Mouse (Mus musculus) embryonic facial prominence, embryonic 15.5 days (tissue): Measurements from ENCODE around the gene Hipk2. TPM values are rescaled to one million over a fixed set of nuclear protein-coding genes. Genes with fewer than 3 reads are reported as not detected.

ENCODE experiments used
- ATAC-seq: fragments of 200-750 bp; cut with Nextera tagmentation; 2 replicates; pipeline ENCODE4 v1.8.0; 2017; ENCODE audit warnings: low read depth, moderate TSS enrichment; ENCODE audit not compliant: insufficient number of reproducible peaks, low FRiP score, low TSS enrichment
- H3K27ac ChIP-seq: fragments of 300-500 bp; sonication (generic); replicated peaks from 2 replicates; pipeline ENCODE4 v1.5.1; 2015; ENCODE audit warnings: mild to moderate bottlenecking, inconsistent platforms
- H3K27me3 ChIP-seq: fragments of 300-500 bp; sonication (generic); 2 replicates; pipeline ENCODE4 v1.6.1; 2015; ENCODE audit warnings: inconsistent platforms
- H3K36me3 ChIP-seq: fragments of 300-500 bp; sonication (generic); 2 replicates; pipeline ENCODE4 v1.6.1; 2015; ENCODE audit warnings: mild to moderate bottlenecking, inconsistent platforms
- H3K4me1 ChIP-seq: fragments of 300-500 bp; sonication (generic); 2 replicates; pipeline ENCODE4 v1.6.1; 2015; ENCODE audit warnings: inconsistent platforms
- H3K4me2 ChIP-seq: fragments of 300-500 bp; sonication (generic); replicated peaks from 2 replicates; pipeline ENCODE4 v1.6.1; 2015; ENCODE audit warnings: mild to moderate bottlenecking, inconsistent platforms
- H3K4me3 ChIP-seq: fragments of 300-500 bp; sonication (generic); replicated peaks from 2 replicates; pipeline ENCODE4 v1.5.1; 2015; ENCODE audit warnings: mild to moderate bottlenecking, inconsistent platforms
- H3K9ac ChIP-seq: fragments of 300-500 bp; sonication (generic); 2 replicates; pipeline ENCODE4 v1.6.1; 2015; ENCODE audit warnings: inconsistent platforms
- H3K9me3 ChIP-seq: fragments of 300-500 bp; sonication (generic); replicated peaks from 2 replicates; pipeline ENCODE4 v1.6.1; 2016; ENCODE audit warnings: inconsistent platforms
- WGBS: fragments of 180-500 bp; shearing (Covaris S2); methylation state at CpG from one replicate; pipeline ENCODE4 v1.1.7; 2015; 5-methylcytosine and 5-hydroxymethylcytosine counted together
- polyA plus RNA-seq: library from polyadenylated mRNA; unstranded; fragments of >200 nt; fragmentation: Nextera tagmentation; extraction: Ambion mirVana; gene quantifications from 2 replicates; pipeline ENCODE4 v1.2.1, GENCODE M21; 2015

Hipk2 gene
- polyA plus RNA-seq, 1 experiment from 2014 or later: 13.5 TPM

DNA sequence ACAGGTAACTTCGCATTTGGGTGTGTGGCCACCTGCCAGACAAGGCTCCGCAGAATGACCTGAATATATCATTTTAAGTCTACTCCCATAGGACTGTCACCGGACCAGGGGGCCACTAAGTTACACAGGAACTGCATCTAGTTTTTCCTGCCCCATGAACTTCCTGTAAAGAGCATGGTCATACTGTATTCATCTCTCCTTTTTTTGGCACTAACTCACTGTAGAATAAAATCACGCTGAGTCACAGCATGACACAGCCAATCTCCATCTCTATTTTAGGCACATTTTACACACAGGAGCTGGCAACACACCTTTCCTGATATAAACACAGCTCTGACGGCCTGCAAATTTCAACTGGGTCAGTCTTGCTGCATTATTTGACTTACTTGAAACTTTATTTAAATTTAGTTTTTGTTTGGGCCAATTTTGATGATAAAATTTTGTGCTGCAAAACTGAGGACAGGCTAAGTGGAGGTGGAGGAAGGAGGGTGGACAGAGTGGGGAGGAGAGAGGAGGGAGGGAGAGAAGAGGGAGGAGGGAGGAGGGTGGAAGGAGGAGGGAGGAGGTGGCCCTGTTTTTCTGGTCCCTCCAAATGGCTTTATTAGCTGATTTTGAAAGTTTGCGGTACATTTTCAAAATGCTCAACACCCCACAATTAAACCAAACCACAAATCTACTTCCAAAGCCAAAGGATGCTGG lies 88.0 kb downstream of the Hipk2 start:
- no peaks in the 10 kb centered on the region for H3K36me3 ChIP-seq
- H3K9me3 ChIP-seq: no peaks in the 10 kb centered on the region
- WGBS: 75% methylated on average over 6 of the region's 6 CpGs
- H3K4me1 ChIP-seq: peaks cover 7% of the 10 kb centered on the region; the same call in 1 of the 2 replicates
- H3K4me3 ChIP-seq: no peak overlapping the region
- no peaks in the 10 kb centered on the region for H3K27me3 ChIP-seq
- H3K4me2 ChIP-seq: no peak overlapping the region
- H3K9ac ChIP-seq: no peak overlapping the region
- ATAC-seq: no peak
- H3K27ac ChIP-seq: 0 out of 2 replicates have a peak overlapping the region, but pooled peaks have one; percentile 4

- Histone ChIP-seq H3K9me3 (no peaks in the 10 kb centered on the region), H3K9ac (no peak overlapping the region), H3K27me3 (no peaks in the 10 kb centered on the region), H3K4me2 (no peak overlapping the region), H3K4me3 (no peak overlapping the region), H3K27ac (no peak overlapping the region), H3K36me3 (no peaks in the 10 kb centered on the region), H3K4me1 (peaks cover 5% of the 10 kb centered on the region; the same call in 1 of the 2 replicates)
- no peak for ATAC-seq
- 52% methylated on average over 1 of the region's 1 CpGs for WGBS
Observed at GRCm38 (mm10) chr6:38787134-38787533, 88.8 kb downstream of the Hipk2 start.

GRCm38 (mm10) chr6:38785747-38786146 lies 90.2 kb downstream of the Hipk2 start:
- 76% methylated on average over 1 of the region's 1 CpGs for WGBS
- no peaks in the 10 kb centered on the region for H3K9me3 ChIP-seq
- no peaks in the 10 kb centered on the region for H3K27me3 ChIP-seq
- H3K27ac ChIP-seq: no peak overlapping the region
- H3K36me3 ChIP-seq: no peaks in the 10 kb centered on the region
- H3K9ac ChIP-seq: no peak overlapping the region
- no peak for ATAC-seq
- H3K4me3 ChIP-seq: no peak overlapping the region
- H3K4me1 ChIP-seq: peaks cover 5% of the 10 kb centered on the region; the same call in 1 of the 2 replicates
- no peak overlapping the region for H3K4me2 ChIP-seq

DNA sequence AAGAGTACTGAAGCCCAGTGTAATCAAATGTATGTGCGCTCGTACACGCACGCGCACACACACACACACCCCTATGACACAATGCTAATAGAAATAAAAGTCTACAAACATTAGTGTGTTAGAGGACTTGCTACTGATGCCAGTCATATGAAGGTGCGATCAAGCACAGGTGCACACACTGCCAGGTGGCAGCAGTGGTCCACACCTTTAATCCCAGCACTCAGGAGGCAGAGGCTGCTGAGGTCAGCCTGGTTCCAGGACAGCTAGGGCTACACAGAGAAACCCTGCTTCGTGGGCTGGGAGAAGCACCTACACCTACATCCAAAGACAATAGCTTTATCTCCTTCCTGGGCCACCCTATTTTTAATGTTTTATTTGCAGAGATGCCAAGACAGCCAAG lies 96.6 kb downstream of the Hipk2 start:
- H3K36me3 ChIP-seq: no peaks in the 10 kb centered on the region
- H3K9ac ChIP-seq: no peak overlapping the region
- 0 out of 2 replicates have a peak, but pooled peaks cover 3% of the 10 kb centered on the region for H3K4me1 ChIP-seq
- no peak overlapping the region for H3K27ac ChIP-seq
- no peak overlapping the region for H3K4me2 ChIP-seq
- no peak for ATAC-seq
- 94% methylated on average over 7 of the region's 7 CpGs for WGBS
- no peaks in the 10 kb centered on the region for H3K27me3 ChIP-seq
- no peaks in the 10 kb centered on the region for H3K9me3 ChIP-seq
- H3K4me3 ChIP-seq: no peak overlapping the region

DNA sequence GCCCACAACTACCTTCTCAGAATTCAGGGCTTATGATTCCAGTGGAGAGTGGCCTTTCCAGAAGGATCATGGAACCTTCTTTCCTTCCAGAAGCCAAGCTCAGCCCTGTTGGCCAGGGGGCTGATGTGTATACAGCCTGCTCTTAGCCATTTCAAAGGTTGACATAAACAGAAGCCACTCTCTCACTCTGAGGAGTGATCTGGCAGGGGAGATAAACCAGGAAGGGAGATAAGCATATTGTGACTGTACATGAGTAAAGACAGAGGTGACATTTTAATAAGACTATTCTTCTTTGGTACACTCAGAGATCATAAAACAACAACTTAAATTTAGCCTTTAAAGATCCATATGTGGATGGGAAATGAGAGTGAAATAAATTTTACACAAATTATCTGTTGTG lies 97.1 kb downstream of the Hipk2 start:
- Histone ChIP-seq H3K4me1 (0 out of 2 replicates have a peak, but pooled peaks cover 3% of the 10 kb centered on the region), H3K27ac (no peak overlapping the region), H3K4me3 (no peak overlapping the region), H3K36me3 (no peaks in the 10 kb centered on the region), H3K4me2 (no peak overlapping the region), H3K9me3 (no peaks in the 10 kb centered on the region), H3K27me3 (no peaks in the 10 kb centered on the region), H3K9ac (no peak overlapping the region)
- no peak for ATAC-seq

DNA sequence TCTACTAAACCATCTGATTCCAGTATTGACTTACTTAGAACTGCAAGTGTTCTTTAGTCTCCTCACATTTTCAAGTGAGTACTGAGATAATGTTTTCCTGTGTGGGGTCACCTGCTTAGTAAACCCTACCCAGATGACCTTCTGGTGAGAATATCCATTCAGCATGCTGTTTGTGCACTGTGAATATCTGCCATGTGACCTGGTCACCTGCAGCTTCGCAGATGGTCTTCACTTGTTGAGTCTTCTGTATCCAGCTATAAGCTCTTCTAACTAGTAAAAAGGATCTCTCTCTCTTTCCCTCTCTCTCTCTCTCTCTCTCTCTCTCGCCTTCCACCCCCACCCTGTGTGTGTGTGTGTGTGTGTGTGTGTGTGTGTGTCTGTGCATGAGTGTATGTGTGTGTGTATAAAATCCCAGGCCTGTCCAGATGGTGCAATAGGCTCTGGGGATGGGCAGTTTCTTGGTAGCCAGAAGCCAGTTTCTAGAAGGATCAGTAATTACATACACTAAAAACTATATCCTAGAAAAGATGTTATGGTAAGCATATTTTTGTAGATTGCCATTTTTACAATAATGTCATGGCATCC lies 99.9 kb downstream of the Hipk2 start:
- no peaks in the 10 kb centered on the region for H3K36me3 ChIP-seq
- 78% methylated on average over 2 of the region's 2 CpGs for WGBS
- H3K27me3 ChIP-seq: no peaks in the 10 kb centered on the region
- ATAC-seq: no peak
- no peak overlapping the region for H3K4me2 ChIP-seq
- H3K9me3 ChIP-seq: no peaks in the 10 kb centered on the region
- no peak overlapping the region for H3K27ac ChIP-seq
- 0 out of 2 replicates have a peak, but pooled peaks cover 3% of the 10 kb centered on the region for H3K4me1 ChIP-seq
- no peak overlapping the region for H3K9ac ChIP-seq
- H3K4me3 ChIP-seq: no peak overlapping the region

- WGBS: 77% methylated on average over 7 of the region's 7 CpGs
- Histone ChIP-seq H3K4me3 (no peak overlapping the region), H3K36me3 (no peaks in the 10 kb centered on the region), H3K4me2 (no peak overlapping the region), H3K9ac (no peak overlapping the region), H3K9me3 (no peaks in the 10 kb centered on the region), H3K27ac (no peak overlapping the region), H3K4me1 (no peaks in the 10 kb centered on the region), H3K27me3 (no peaks in the 10 kb centered on the region)
- ATAC-seq: no peak
Observed at GRCm38 (mm10) chr6:38772836-38773518, 103.0 kb downstream of the Hipk2 start.

DNA sequence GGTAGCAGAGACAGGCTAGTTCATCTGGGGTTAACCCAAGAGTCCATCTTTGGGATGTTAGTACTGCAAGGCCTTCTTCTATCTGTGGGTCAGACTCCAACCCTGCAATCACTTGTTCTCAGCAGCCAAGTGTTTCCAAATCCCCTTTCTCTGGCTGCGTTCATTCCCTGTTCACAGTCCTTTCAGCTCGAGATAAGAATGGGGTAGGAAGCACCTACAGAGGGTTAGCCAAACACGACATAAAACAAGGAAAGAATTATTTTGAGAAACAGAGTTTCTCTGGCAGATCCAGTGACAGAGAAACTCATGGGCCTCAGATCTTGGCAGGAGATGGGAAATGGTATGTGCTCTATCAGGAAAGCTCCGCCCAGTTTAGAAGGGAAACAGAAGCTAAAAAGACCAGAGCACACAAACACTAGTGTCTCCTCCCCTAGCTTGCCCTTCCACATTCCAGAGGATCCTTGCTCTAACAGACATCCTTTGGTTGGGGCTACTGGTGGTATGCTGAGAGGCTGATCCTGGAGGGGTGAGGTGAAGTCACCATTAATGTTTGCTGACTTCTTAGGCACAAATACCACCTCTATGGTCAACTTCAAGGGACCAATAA lies 104.8 kb downstream of the Hipk2 start:
- Histone ChIP-seq H3K27ac (peak overlapping the region; percentile 13; the same call in 1 of the 2 replicates), H3K4me3 (no peak overlapping the region), H3K4me1 (no peaks in the 10 kb centered on the region), H3K4me2 (no peak overlapping the region), H3K9me3 (no peaks in the 10 kb centered on the region), H3K27me3 (no peaks in the 10 kb centered on the region), H3K9ac (no peak overlapping the region), H3K36me3 (no peaks in the 10 kb centered on the region)
- 47% methylated on average over 4 of the region's 4 CpGs for WGBS
- ATAC-seq: no peak

DNA sequence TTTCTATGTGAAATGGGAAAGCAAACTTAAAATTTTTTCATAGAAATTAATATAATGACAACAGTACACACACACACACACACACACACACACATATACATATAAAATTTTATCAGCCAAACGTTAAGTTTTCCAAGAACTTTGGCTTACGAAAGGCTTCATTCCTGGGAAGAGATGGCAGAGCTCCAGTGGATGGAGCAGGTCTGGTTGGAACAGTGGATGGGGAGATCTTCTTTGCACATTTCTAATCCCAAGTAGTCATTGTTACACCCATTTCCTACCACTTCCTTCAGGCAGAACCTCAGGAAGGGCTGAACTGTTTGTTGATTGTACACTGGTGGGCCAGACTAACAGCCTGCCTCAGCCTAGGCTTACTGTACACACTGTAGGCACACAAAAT lies 106.3 kb downstream of the Hipk2 start:
- no peak overlapping the region for H3K4me3 ChIP-seq

GRCm38 (mm10) chr6:38762588-38763265 lies 113.2 kb downstream of the Hipk2 start:
- peaks cover 9% of the 10 kb centered on the region for H3K4me1 ChIP-seq
- no peaks in the 10 kb centered on the region for H3K36me3 ChIP-seq
- H3K9me3 ChIP-seq: no peaks in the 10 kb centered on the region
- ATAC-seq: no peak
- no peak overlapping the region for H3K4me3 ChIP-seq
- no peak overlapping the region for H3K4me2 ChIP-seq
- H3K27ac ChIP-seq: no peak overlapping the region
- no peaks in the 10 kb centered on the region for H3K27me3 ChIP-seq
- WGBS: 87% methylated on average over 6 of the region's 6 CpGs
- no peak overlapping the region for H3K9ac ChIP-seq

More for the DNA sequence above, 106.3 kb downstream of the Hipk2 start:
- ATAC-seq: no peak
- no peaks in the 10 kb centered on the region for H3K36me3 ChIP-seq
- H3K9me3 ChIP-seq: no peaks in the 10 kb centered on the region
- no peak overlapping the region for H3K9ac ChIP-seq
- 79% methylated on average over 2 of the region's 2 CpGs for WGBS
- H3K4me1 ChIP-seq: no peaks in the 10 kb centered on the region; the same call in 1 of the 2 replicates
- H3K27ac ChIP-seq: no peak overlapping the region
- no peak overlapping the region for H3K4me2 ChIP-seq
- no peaks in the 10 kb centered on the region for H3K27me3 ChIP-seq

- Histone ChIP-seq H3K4me1 (peaks cover 9% of the 10 kb centered on the region), H3K4me2 (no peak overlapping the region), H3K27me3 (no peaks in the 10 kb centered on the region), H3K9ac (no peak overlapping the region), H3K4me3 (no peak overlapping the region), H3K36me3 (no peaks in the 10 kb centered on the region), H3K27ac (no peak overlapping the region), H3K9me3 (no peaks in the 10 kb centered on the region)
- WGBS: 82% methylated on average over 7 of the region's 7 CpGs
- ATAC-seq: no peak
Observed at GRCm38 (mm10) chr6:38762006-38762405, 114.0 kb downstream of the Hipk2 start.
